Comparison of ENCODE assay signal across 8 mouse cellular contexts in genomic region chr17:56303847-56304586, GRCm38 (mm10). TPM values are rescaled to one million over a fixed set of nuclear protein-coding genes. Genes with fewer than 3 reads are reported as not detected.
DNase-seq lines count a peak whose midpoint lies in the region; ATAC-seq and TF ChIP-seq lines count a peak whose summit lies in the region.

No protein-coding gene starts in this region.

- peak overlapping the region; percentile 97 for H3K4me2 ChIP-seq in forebrain, embryonic 13.5 days
- peak overlapping the region; percentile 99 for H3K4me2 ChIP-seq in liver, embryonic 16.5 days (ENCODE audit: low read depth, low read length)
- H3K4me2 ChIP-seq in neural tube, embryonic 12.5 days (replicated peaks): peak overlapping the region; percentile 95
- H3K4me2 ChIP-seq in stomach, postnatal 0 days (replicated peaks; ENCODE audit: low read depth): peak overlapping the region; percentile 97

- no peaks in the 10 kb centered on the region for H3K27me3 ChIP-seq in forebrain, embryonic 13.5 days
- no peaks in the 10 kb centered on the region for H3K27me3 ChIP-seq in liver, embryonic 16.5 days (ENCODE audit: control insufficient read depth, insufficient read depth, low read depth, low read length)
- no peaks in the 10 kb centered on the region for H3K27me3 ChIP-seq in neural tube, embryonic 12.5 days (replicated peaks)
- H3K27me3 ChIP-seq in stomach, postnatal 0 days (ENCODE audit: control insufficient read depth, insufficient read depth, low read length): no peaks in the 10 kb centered on the region

- peak overlapping the region; percentile 73 for H3K4me3 ChIP-seq in forebrain, embryonic 13.5 days
- H3K4me3 ChIP-seq in liver, embryonic 16.5 days (ENCODE audit: low read depth, low read length): peak overlapping the region; percentile 81
- peak overlapping the region; percentile 79 for H3K4me3 ChIP-seq in neural tube, embryonic 12.5 days
- H3K4me3 ChIP-seq in stomach, postnatal 0 days (ENCODE audit: low read depth, low read length): peak overlapping the region; percentile 70

- intact Hi-C loops in heart, postnatal 10 days (cut with DNase I): loop anchor here (1.0 kb wide), 1 partner anchor 20 kb away; no protein-coding TSS in a partner anchor

- peak overlapping the region; percentile 79 for H3K9ac ChIP-seq in forebrain, embryonic 13.5 days
- peak overlapping the region; percentile 78 for H3K9ac ChIP-seq in liver, embryonic 16.5 days (ENCODE audit: low read depth, low read length)
- peak overlapping the region; percentile 71 for H3K9ac ChIP-seq in neural tube, embryonic 12.5 days
- peak overlapping the region; percentile 70 for H3K9ac ChIP-seq in stomach, postnatal 0 days (ENCODE audit: low read length)

- no peaks in the 10 kb centered on the region for H3K9me3 ChIP-seq in forebrain, embryonic 13.5 days (replicated peaks)
- H3K9me3 ChIP-seq in liver, embryonic 16.5 days (replicated peaks; ENCODE audit: control insufficient read depth, low read length): no peaks in the 10 kb centered on the region
- no peaks in the 10 kb centered on the region for H3K9me3 ChIP-seq in neural tube, embryonic 12.5 days
- no peaks in the 10 kb centered on the region for H3K9me3 ChIP-seq in stomach, postnatal 0 days (ENCODE audit: control insufficient read depth, low read length)

- ATAC-seq in cerebellum, adult (ENCODE audit: insufficient number of reproducible peaks, low FRiP score, low TSS enrichment): peak; percentile 96
- ATAC-seq in forebrain, embryonic 13.5 days: peak; percentile 96
- ATAC-seq in liver, embryonic 16.5 days (ENCODE audit: low read depth): peak; percentile 90
- ATAC-seq in neural tube, embryonic 12.5 days (ENCODE audit: low FRiP score, low read depth): peak; percentile 95
- peak; percentile 90 for ATAC-seq in stomach, postnatal 0 days (ENCODE audit: low FRiP score, low TSS enrichment)

- TF ChIP-seq CTCF in stomach, postnatal 0 days (IDR thresholded peaks at IDR 0.05; ENCODE audit: low read depth): no peak

- peaks cover 34% of the 10 kb centered on the region for H3K36me3 ChIP-seq in forebrain, embryonic 13.5 days (ENCODE audit: poor library complexity, severe bottlenecking)
- H3K36me3 ChIP-seq in liver, embryonic 16.5 days (ENCODE audit: control insufficient read depth, insufficient read depth): peaks cover 21% of the 10 kb centered on the region
- peaks cover 9% of the 10 kb centered on the region; the same call in 1 of the 2 replicates for H3K36me3 ChIP-seq in neural tube, embryonic 12.5 days
- no peaks in the 10 kb centered on the region for H3K36me3 ChIP-seq in stomach, postnatal 0 days (ENCODE audit: control insufficient read depth, insufficient read depth, low read length)

- peak; percentile 98 for DNase-seq in ES-CJ7 (ENCODE audit: low read depth, low spot score)
- peak; percentile 98 for DNase-seq in heart, postnatal 10 days
- DNase-seq in kidney, postnatal 4 days: peak; percentile 98 to 99
- DNase-seq in stomach, postnatal 0 days (ENCODE audit: low spot score): peak; percentile 97

- peaks cover 50% of the 10 kb centered on the region for H3K4me1 ChIP-seq in forebrain, embryonic 13.5 days
- H3K4me1 ChIP-seq in liver, embryonic 16.5 days (ENCODE audit: control insufficient read depth, low read depth, low read length): peaks cover 35% of the 10 kb centered on the region
- peaks cover 38% of the 10 kb centered on the region for H3K4me1 ChIP-seq in neural tube, embryonic 12.5 days
- peaks cover 5% of the 10 kb centered on the region; the same call in 1 of the 2 replicates for H3K4me1 ChIP-seq in stomach, postnatal 0 days (replicated peaks; ENCODE audit: control insufficient read depth, insufficient read depth)

- under 1% methylated on average over 68 of the region's 68 CpGs for WGBS in forebrain, embryonic 13.5 days
- WGBS in liver, embryonic 16.5 days (ENCODE audit: insufficient replicate concordance): under 1% methylated on average over 68 of the region's 68 CpGs
- WGBS in neural tube, embryonic 12.5 days: under 1% methylated on average over 68 of the region's 68 CpGs
- WGBS in stomach, postnatal 0 days: under 1% methylated on average over 68 of the region's 68 CpGs

- TF ChIP-seq EP300 in stomach, postnatal 0 days (optimal IDR thresholded peaks at IDR 0.05): no peak

- peak overlapping the region; percentile 87 for H3K27ac ChIP-seq in forebrain, embryonic 13.5 days
- peak overlapping the region; percentile 88 for H3K27ac ChIP-seq in liver, embryonic 16.5 days (ENCODE audit: low read length)
- H3K27ac ChIP-seq in neural tube, embryonic 12.5 days: 0 out of 2 replicates have a peak overlapping the region, but pooled peaks have one; percentile 20
- peak overlapping the region; percentile 83 for H3K27ac ChIP-seq in stomach, postnatal 0 days (replicated peaks)

RNA-seq across cellular contexts. Expression of gene Uhrf1, which starts 0.9 kb away (rescaled TPM):
- 119 and 138 TPM in 2 replicates for polyA plus RNA-seq in forebrain, embryonic 13.5 days (2015; fragmentation: Nextera tagmentation; extraction: Ambion mirVana)
- total RNA-seq in heart, postnatal 10 days (2021): 10 to 100 TPM; 21.6 to 23.3 TPM
- polyA plus RNA-seq in liver, embryonic 16.5 days (2015; fragmentation: Nextera tagmentation; extraction: Ambion mirVana): 86.0 and 89.7 TPM in 2 replicates
- polyA plus RNA-seq in neural tube, embryonic 12.5 days (2016; fragmentation: Nextera tagmentation; extraction: Ambion mirVana): 94.7 and 95.2 TPM in 2 replicates
- 18.4 and 19.5 TPM in 2 replicates for polyA plus RNA-seq in stomach, postnatal 0 days (2015; fragmentation: Nextera tagmentation; extraction: Ambion mirVana)

RNA-seq across cellular contexts. Expression of gene Arrdc5, which starts 3.9 kb away (rescaled TPM):
- not detected in 2 replicates for polyA plus RNA-seq in forebrain, embryonic 13.5 days (2015; fragmentation: Nextera tagmentation; extraction: Ambion mirVana)
- total RNA-seq in heart, postnatal 10 days (2021): not detected
- not detected in 2 replicates for polyA plus RNA-seq in liver, embryonic 16.5 days (2015; fragmentation: Nextera tagmentation; extraction: Ambion mirVana)
- not detected in 2 replicates for polyA plus RNA-seq in neural tube, embryonic 12.5 days (2016; fragmentation: Nextera tagmentation; extraction: Ambion mirVana)
- polyA plus RNA-seq in stomach, postnatal 0 days (2015; fragmentation: Nextera tagmentation; extraction: Ambion mirVana): not detected in 2 replicates

RNA-seq across cellular contexts. Expression of gene Plin3, which starts 11.3 kb away (rescaled TPM):
- polyA plus RNA-seq in forebrain, embryonic 13.5 days (2015; fragmentation: Nextera tagmentation; extraction: Ambion mirVana): 18.3 and 21.8 TPM in 2 replicates
- total RNA-seq in heart, postnatal 10 days (2021): 10 to 100 TPM; 67.0 to 81.9 TPM
- polyA plus RNA-seq in liver, embryonic 16.5 days (2015; fragmentation: Nextera tagmentation; extraction: Ambion mirVana): 35.9 and 37.6 TPM in 2 replicates
- polyA plus RNA-seq in neural tube, embryonic 12.5 days (2016; fragmentation: Nextera tagmentation; extraction: Ambion mirVana): 29.0 and 31.7 TPM in 2 replicates
- polyA plus RNA-seq in stomach, postnatal 0 days (2015; fragmentation: Nextera tagmentation; extraction: Ambion mirVana): 65.3 and 67.3 TPM in 2 replicates

RNA-seq across cellular contexts. Expression of gene Kdm4b, which starts 21.8 kb away (rescaled TPM):
- 51.4 and 55.9 TPM in 2 replicates for polyA plus RNA-seq in forebrain, embryonic 13.5 days (2015; fragmentation: Nextera tagmentation; extraction: Ambion mirVana)
- total RNA-seq in heart, postnatal 10 days (2021): 10 to 100 TPM; 42.4 to 44.9 TPM
- polyA plus RNA-seq in liver, embryonic 16.5 days (2015; fragmentation: Nextera tagmentation; extraction: Ambion mirVana): 6.3 and 7.0 TPM in 2 replicates
- 86.1 and 86.7 TPM in 2 replicates for polyA plus RNA-seq in neural tube, embryonic 12.5 days (2016; fragmentation: Nextera tagmentation; extraction: Ambion mirVana)
- 13.5 and 15.0 TPM in 2 replicates for polyA plus RNA-seq in stomach, postnatal 0 days (2015; fragmentation: Nextera tagmentation; extraction: Ambion mirVana)

RNA-seq across cellular contexts. Expression of gene Ticam1, which starts 27.4 kb away (rescaled TPM):
- polyA plus RNA-seq in forebrain, embryonic 13.5 days (2015; fragmentation: Nextera tagmentation; extraction: Ambion mirVana): 1.4 and 1.6 TPM in 2 replicates
- 10 to 100 TPM; 11.6 to 12.7 TPM for total RNA-seq in heart, postnatal 10 days (2021)
- 3.4 and 4.2 TPM in 2 replicates for polyA plus RNA-seq in liver, embryonic 16.5 days (2015; fragmentation: Nextera tagmentation; extraction: Ambion mirVana)
- 1.5 and 2.0 TPM in 2 replicates for polyA plus RNA-seq in neural tube, embryonic 12.5 days (2016; fragmentation: Nextera tagmentation; extraction: Ambion mirVana)
- polyA plus RNA-seq in stomach, postnatal 0 days (2015; fragmentation: Nextera tagmentation; extraction: Ambion mirVana): 4.6 and 6.4 TPM in 2 replicates

Comparison
In these comparisons a context has a peak if more than half of its experiments do, and no peak if none do; other contexts are left out.
1. Peak in every context shown above with its lines: DNase-seq, ATAC-seq, H3K4me3 ChIP-seq and H3K27ac ChIP-seq.
2. H3K27ac ChIP-seq: peak in every context shown above with its lines; median percentile 88 in liver, embryonic 16.5 days; 87 in forebrain, embryonic 13.5 days; 83 in stomach, postnatal 0 days; 20 in neural tube, embryonic 12.5 days.